Mouse (Mus musculus): ENCODE measurements at regions not wholly inside any gene's neighbourhood (a gene's known extent, or its start where the extent isn't known, plus 50 kb on each side); places are given as distances from the start of the nearest gene placed in this dataset.

GRCm38 (mm10) chr14:71670435-71670834 lies 821.2 kb downstream of the Gm9195 start:
- no peak for ATAC-seq (replicated peaks; ENCODE audit: low FRiP score, low read depth)
- no peaks in the 10 kb centered on the region for H3K4me1 ChIP-seq (replicated peaks; ENCODE audit: insufficient read depth, low read length)
- no peaks in the 10 kb centered on the region for H3K36me3 ChIP-seq (ENCODE audit: insufficient read depth, low read length)
- H3K4me2 ChIP-seq (ENCODE audit: low read length) = no peak overlapping the region
- H3K27ac ChIP-seq = no peak overlapping the region
- H3K9me3 ChIP-seq (replicated peaks; ENCODE audit: low read length) = no peaks in the 10 kb centered on the region
- DNase-seq (ENCODE audit: low spot score) = peak; percentile 82
- no peaks in the 10 kb centered on the region for H3K27me3 ChIP-seq (ENCODE audit: insufficient read depth, low read length)
- 4% methylated on average over 1 of the region's 1 CpGs for WGBS
- TF ChIP-seq CTCF (IDR thresholded peaks at IDR 0.05; ENCODE audit: low read depth) = peak; percentile 82
- no peak overlapping the region for H3K9ac ChIP-seq (ENCODE audit: low read depth, low read length)
- no peak overlapping the region for H3K4me3 ChIP-seq (replicated peaks; ENCODE audit: low read depth, low read length)

- no peaks in the 10 kb centered on the region for H3K4me1 ChIP-seq (replicated peaks; ENCODE audit: insufficient read depth, low read length)
- no peaks in the 10 kb centered on the region for H3K27me3 ChIP-seq (ENCODE audit: insufficient read depth, low read length)
- no peak overlapping the region for H3K4me3 ChIP-seq (replicated peaks; ENCODE audit: low read depth, low read length)
- DNase-seq (ENCODE audit: low spot score) = no peak
- H3K27ac ChIP-seq = no peak overlapping the region
- H3K36me3 ChIP-seq (ENCODE audit: insufficient read depth, low read length) = no peaks in the 10 kb centered on the region
- no peak overlapping the region for H3K9ac ChIP-seq (ENCODE audit: low read depth, low read length)
- no peak for ATAC-seq (replicated peaks; ENCODE audit: low FRiP score, low read depth)
- H3K4me2 ChIP-seq (ENCODE audit: low read length) = no peak overlapping the region
- WGBS = 85% methylated on average over 1 of the region's 1 CpGs
- no peaks in the 10 kb centered on the region for H3K9me3 ChIP-seq (replicated peaks; ENCODE audit: low read length)
- TF ChIP-seq CTCF (IDR thresholded peaks at IDR 0.05; ENCODE audit: low read depth) = no peak
Measured at GRCm38 (mm10) chr14:71666656-71667055, 825.0 kb downstream of the Gm9195 start.

- 16% methylated on average over 2 of the region's 2 CpGs for WGBS
- H3K9me3 ChIP-seq (replicated peaks; ENCODE audit: low read length) = no peaks in the 10 kb centered on the region
- no peaks in the 10 kb centered on the region for H3K27me3 ChIP-seq (ENCODE audit: insufficient read depth, low read length)
- no peaks in the 10 kb centered on the region for H3K4me1 ChIP-seq (replicated peaks; ENCODE audit: insufficient read depth, low read length)
- no peak for TF ChIP-seq CTCF (IDR thresholded peaks at IDR 0.05; ENCODE audit: low read depth)
- H3K36me3 ChIP-seq (ENCODE audit: insufficient read depth, low read length) = no peaks in the 10 kb centered on the region
- DNase-seq (ENCODE audit: low spot score) (peak; percentile 86), ATAC-seq (replicated peaks; ENCODE audit: low FRiP score, low read depth) (no peak)
- H3K9ac ChIP-seq (ENCODE audit: low read depth, low read length) = no peak overlapping the region
- no peak overlapping the region for H3K4me2 ChIP-seq (ENCODE audit: low read length)
- no peak overlapping the region for H3K4me3 ChIP-seq (replicated peaks; ENCODE audit: low read depth, low read length)
- no peak overlapping the region for H3K27ac ChIP-seq
Measured at GRCm38 (mm10) chr14:71660166-71660565, 831.5 kb downstream of the Gm9195 start.

- H3K4me2 ChIP-seq (ENCODE audit: low read length) = no peak overlapping the region
- no peaks in the 10 kb centered on the region for H3K27me3 ChIP-seq (ENCODE audit: insufficient read depth, low read length)
- TF ChIP-seq CTCF (IDR thresholded peaks at IDR 0.05; ENCODE audit: low read depth) = no peak
- H3K9me3 ChIP-seq (replicated peaks; ENCODE audit: low read length) = no peaks in the 10 kb centered on the region
- H3K4me1 ChIP-seq (replicated peaks; ENCODE audit: insufficient read depth, low read length) = no peaks in the 10 kb centered on the region
- H3K9ac ChIP-seq (ENCODE audit: low read depth, low read length) = no peak overlapping the region
- DNase-seq (ENCODE audit: low spot score) (no peak), ATAC-seq (replicated peaks; ENCODE audit: low FRiP score, low read depth) (no peak)
- H3K4me3 ChIP-seq (replicated peaks; ENCODE audit: low read depth, low read length) = no peak overlapping the region
- no peaks in the 10 kb centered on the region for H3K36me3 ChIP-seq (ENCODE audit: insufficient read depth, low read length)
- no peak overlapping the region for H3K27ac ChIP-seq
- WGBS = 80% methylated on average over 3 of the region's 3 CpGs
Measured at GRCm38 (mm10) chr14:71654785-71655627, 836.6 kb downstream of the Gm9195 start.

GRCm38 (mm10) chr14:71642536-71642935 lies 849.1 kb downstream of the Gm9195 start:
- no peaks in the 10 kb centered on the region for H3K36me3 ChIP-seq (ENCODE audit: insufficient read depth, low read length)
- no peak for TF ChIP-seq CTCF (IDR thresholded peaks at IDR 0.05; ENCODE audit: low read depth)
- 98% methylated on average over 1 of the region's 1 CpGs for WGBS

GRCm38 (mm10) chr14:71639083-71639482 lies 852.6 kb downstream of the Gm9195 start:
- Histone ChIP-seq H3K4me2 (ENCODE audit: low read length) (no peak overlapping the region), H3K4me1 (replicated peaks; ENCODE audit: insufficient read depth, low read length) (no peaks in the 10 kb centered on the region), H3K9ac (ENCODE audit: low read depth, low read length) (no peak overlapping the region), H3K4me3 (replicated peaks; ENCODE audit: low read depth, low read length) (no peak overlapping the region), H3K9me3 (replicated peaks; ENCODE audit: low read length) (no peaks in the 10 kb centered on the region), H3K27ac (no peak overlapping the region), H3K27me3 (ENCODE audit: insufficient read depth, low read length) (no peaks in the 10 kb centered on the region), H3K36me3 (ENCODE audit: insufficient read depth, low read length) (no peaks in the 10 kb centered on the region)
- TF ChIP-seq CTCF (IDR thresholded peaks at IDR 0.05; ENCODE audit: low read depth) = no peak
- WGBS = 82% methylated on average over 1 of the region's 1 CpGs
- DNase-seq (ENCODE audit: low spot score) = no peak
- ATAC-seq (replicated peaks; ENCODE audit: low FRiP score, low read depth) = no peak

More at GRCm38 (mm10) chr14:71642536-71642935, 849.1 kb downstream of the Gm9195 start:
- DNase-seq (ENCODE audit: low spot score) (no peak), ATAC-seq (replicated peaks; ENCODE audit: low FRiP score, low read depth) (no peak)
- no peak overlapping the region for H3K4me2 ChIP-seq (ENCODE audit: low read length)
- H3K4me3 ChIP-seq (replicated peaks; ENCODE audit: low read depth, low read length) = no peak overlapping the region
- no peaks in the 10 kb centered on the region for H3K4me1 ChIP-seq (replicated peaks; ENCODE audit: insufficient read depth, low read length)
- H3K27me3 ChIP-seq (ENCODE audit: insufficient read depth, low read length) = no peaks in the 10 kb centered on the region
- H3K9ac ChIP-seq (ENCODE audit: low read depth, low read length) = no peak overlapping the region
- H3K9me3 ChIP-seq (replicated peaks; ENCODE audit: low read length) = no peaks in the 10 kb centered on the region
- no peak overlapping the region for H3K27ac ChIP-seq

Measured in kidney, postnatal 0 days (tissue).